Mouse (Mus musculus) forebrain, embryonic 15.5 days (tissue): ENCODE measurements around the gene Fbln1. TPM values are rescaled to one million over a fixed set of nuclear protein-coding genes. Genes with fewer than 3 reads are reported as not detected.

Source experiments
- ATAC-seq: fragments of 200-750 bp; cut with Nextera tagmentation; replicated peaks from 2 replicates; pipeline ENCODE4 v1.8.0; 2017; ENCODE audit warnings: mild to moderate bottlenecking, moderate TSS enrichment, moderate library complexity
- H3K27ac ChIP-seq: fragments of 300-500 bp; sonication (generic); replicated peaks from 2 replicates; pipeline ENCODE4 v1.5.1; 2015; ENCODE audit warnings: mild to moderate bottlenecking, inconsistent platforms
- H3K27me3 ChIP-seq: fragments of 300-500 bp; sonication (generic); 2 replicates; pipeline ENCODE4 v1.6.1; 2015; ENCODE audit warnings: inconsistent platforms
- H3K36me3 ChIP-seq: fragments of 300-500 bp; sonication (generic); 2 replicates; pipeline ENCODE4 v1.6.1; 2015; ENCODE audit warnings: mild to moderate bottlenecking, inconsistent platforms
- H3K4me1 ChIP-seq: fragments of 300-500 bp; sonication (generic); 2 replicates; pipeline ENCODE4 v1.6.1; 2015; ENCODE audit warnings: inconsistent platforms
- H3K4me2 ChIP-seq: fragments of 300-500 bp; sonication (generic); replicated peaks from 2 replicates; pipeline ENCODE4 v1.6.1; 2015; ENCODE audit warnings: mild to moderate bottlenecking, inconsistent platforms
- H3K4me3 ChIP-seq: fragments of 300-500 bp; sonication (generic); 2 replicates; pipeline ENCODE4 v1.5.1; 2015; ENCODE audit warnings: mild to moderate bottlenecking, inconsistent platforms
- H3K9ac ChIP-seq: fragments of 300-500 bp; sonication (generic); replicated peaks from 2 replicates; pipeline ENCODE4 v1.6.1; 2015; ENCODE audit warnings: mild to moderate bottlenecking, inconsistent platforms
- H3K9me3 ChIP-seq: fragments of 300-500 bp; sonication (generic); 2 replicates; pipeline ENCODE4 v1.6.1; 2016; ENCODE audit warnings: inconsistent platforms
- WGBS: fragments of 180-500 bp; shearing (Covaris S2); methylation state at CpG from one replicate; pipeline ENCODE4 v1.1.7; 2015; ENCODE audit warnings: mixed read lengths; 5-methylcytosine and 5-hydroxymethylcytosine counted together
- polyA plus RNA-seq: library from polyadenylated mRNA; unstranded; fragments of >200 nt; fragmentation: Nextera tagmentation; extraction: Ambion mirVana; gene quantifications from 2 replicates; pipeline ENCODE4 v1.2.1, GENCODE M21; 2015

Fbln1 gene
- 47.0 and 47.4 TPM in 2 replicates for polyA plus RNA-seq

GRCm38 (mm10) chr15:85205792-85206702 lies at the start of gene Fbln1:
TSS of gene Fbln1 (plus strand) at chr15:85205949.
- Histone ChIP-seq H3K9me3 (no peaks in the 10 kb centered on the region), H3K9ac (peak within 1 kb of the TSS; percentile 69), H3K27me3 (no peaks in the 10 kb centered on the region), H3K4me2 (peak within 1 kb of the TSS; percentile 85), H3K27ac (peak within 1 kb of the TSS; percentile 60), H3K36me3 (no peaks in the 10 kb centered on the region), H3K4me3 (peak within 1 kb of the TSS; percentile 68), H3K4me1 (peaks cover 34% of the 10 kb centered on the region)
- ATAC-seq = peak; percentile 81
- WGBS = under 1% methylated on average over 64 of the region's 64 CpGs

DNA sequence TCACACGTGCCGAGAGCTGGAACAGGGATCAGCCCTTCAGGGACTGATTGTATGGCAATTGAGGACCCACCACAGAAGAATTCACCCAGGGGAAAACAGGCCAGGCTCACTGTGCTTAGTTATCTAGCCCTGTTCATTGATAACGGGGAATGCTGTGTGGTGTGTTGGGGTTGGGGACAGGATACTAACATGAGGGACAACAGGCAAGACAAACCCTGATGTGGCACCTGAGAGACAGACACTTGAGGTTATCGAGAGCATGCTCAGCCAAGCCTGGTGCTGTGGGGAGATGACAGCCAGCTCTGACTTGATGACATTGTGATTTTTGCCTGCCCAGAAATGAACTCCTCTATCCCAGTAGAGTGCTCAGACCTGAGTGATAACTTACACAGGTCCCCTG lies 49.6 kb upstream of the Fbln1 start:
- H3K36me3 ChIP-seq = no peaks in the 10 kb centered on the region
- H3K4me2 ChIP-seq = no peak overlapping the region
- H3K27me3 ChIP-seq = no peaks in the 10 kb centered on the region
- H3K27ac ChIP-seq = no peak overlapping the region
- no peaks in the 10 kb centered on the region for H3K9me3 ChIP-seq
- ATAC-seq = no peak
- H3K9ac ChIP-seq = no peak overlapping the region
- no peaks in the 10 kb centered on the region for H3K4me1 ChIP-seq
- no peak overlapping the region for H3K4me3 ChIP-seq
- 62% methylated on average over 4 of the region's 4 CpGs for WGBS

GRCm38 (mm10) chr15:85161416-85161815 lies 44.3 kb upstream of the Fbln1 start:
- no peak for ATAC-seq
- no peak overlapping the region for H3K4me3 ChIP-seq
- peaks cover 7% of the 10 kb centered on the region for H3K4me1 ChIP-seq
- H3K4me2 ChIP-seq = no peak overlapping the region
- H3K9ac ChIP-seq = no peak overlapping the region
- H3K9me3 ChIP-seq = no peaks in the 10 kb centered on the region
- no peaks in the 10 kb centered on the region for H3K36me3 ChIP-seq
- no peak overlapping the region for H3K27ac ChIP-seq
- H3K27me3 ChIP-seq = no peaks in the 10 kb centered on the region

- peaks cover 16% of the 10 kb centered on the region for H3K4me1 ChIP-seq
- 78% methylated on average over 21 of the region's 21 CpGs for WGBS
- no peak overlapping the region for H3K9ac ChIP-seq
- no peaks in the 10 kb centered on the region for H3K27me3 ChIP-seq
- ATAC-seq = no peak
- no peaks in the 10 kb centered on the region for H3K9me3 ChIP-seq
- no peaks in the 10 kb centered on the region for H3K36me3 ChIP-seq
- H3K27ac ChIP-seq = no peak overlapping the region
- H3K4me3 ChIP-seq = no peak overlapping the region
- H3K4me2 ChIP-seq = no peak overlapping the region
Measured at GRCm38 (mm10) chr15:85162693-85163663, 42.8 kb upstream of the Fbln1 start.

DNA sequence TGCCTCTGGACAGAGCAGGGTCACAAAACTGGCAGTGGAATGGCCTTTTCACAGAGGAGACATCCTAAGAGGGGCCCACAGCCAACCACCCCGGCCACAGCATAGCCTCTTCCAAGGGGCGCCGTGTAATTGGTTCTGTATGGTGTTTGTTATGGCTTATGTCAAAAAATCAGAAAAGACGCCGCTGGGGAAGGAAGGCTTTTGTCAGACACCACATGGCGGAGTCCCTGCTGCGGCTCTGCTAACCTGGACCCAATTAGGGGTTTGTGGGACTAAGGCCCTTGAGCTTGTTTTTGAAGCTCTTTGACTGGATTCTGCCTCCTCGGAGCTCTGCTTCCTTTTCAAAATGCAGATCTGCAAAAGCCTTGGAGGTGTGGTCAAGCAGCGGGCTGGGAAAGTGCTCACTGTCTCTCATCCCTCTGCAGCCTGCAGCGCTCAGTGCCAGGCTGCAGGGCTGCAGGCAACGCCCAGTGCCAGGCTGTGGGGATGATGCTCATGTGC lies 39.3 kb upstream of the Fbln1 start:
- H3K4me1 ChIP-seq = peaks cover 16% of the 10 kb centered on the region
- H3K4me2 ChIP-seq = peak overlapping the region; percentile 10; the same call in 1 of the 2 replicates
- no peaks in the 10 kb centered on the region for H3K36me3 ChIP-seq
- ATAC-seq = peak; percentile 60; the same call in 1 of the 2 replicates
- H3K9me3 ChIP-seq = no peaks in the 10 kb centered on the region
- peak overlapping the region; percentile 42 for H3K27ac ChIP-seq
- H3K27me3 ChIP-seq = no peaks in the 10 kb centered on the region
- H3K9ac ChIP-seq = peak overlapping the region; percentile 5; the same call in 1 of the 2 replicates
- H3K4me3 ChIP-seq = no peak overlapping the region
- 5% methylated on average over 11 of the region's 11 CpGs for WGBS

GRCm38 (mm10) chr15:85167086-85167679 lies 38.6 kb upstream of the Fbln1 start:
- Histone ChIP-seq H3K4me1 (peaks cover 16% of the 10 kb centered on the region), H3K36me3 (no peaks in the 10 kb centered on the region), H3K4me3 (no peak overlapping the region), H3K4me2 (0 out of 2 replicates have a peak overlapping the region, but pooled peaks have one; percentile 10), H3K27ac (no peak overlapping the region), H3K27me3 (no peaks in the 10 kb centered on the region), H3K9me3 (no peaks in the 10 kb centered on the region), H3K9ac (0 out of 2 replicates have a peak overlapping the region, but pooled peaks have one; percentile 5)
- WGBS = 42% methylated on average over 12 of the region's 12 CpGs
- no peak for ATAC-seq

- Histone ChIP-seq H3K9me3 (no peaks in the 10 kb centered on the region), H3K9ac (no peak overlapping the region), H3K27ac (no peak overlapping the region), H3K27me3 (no peaks in the 10 kb centered on the region), H3K36me3 (no peaks in the 10 kb centered on the region), H3K4me3 (no peak overlapping the region), H3K4me2 (no peak overlapping the region), H3K4me1 (peaks cover 2% of the 10 kb centered on the region)
- WGBS = 89% methylated on average over 2 of the region's 2 CpGs
- ATAC-seq = no peak
Measured at GRCm38 (mm10) chr15:85172054-85172453, 33.7 kb upstream of the Fbln1 start.

DNA sequence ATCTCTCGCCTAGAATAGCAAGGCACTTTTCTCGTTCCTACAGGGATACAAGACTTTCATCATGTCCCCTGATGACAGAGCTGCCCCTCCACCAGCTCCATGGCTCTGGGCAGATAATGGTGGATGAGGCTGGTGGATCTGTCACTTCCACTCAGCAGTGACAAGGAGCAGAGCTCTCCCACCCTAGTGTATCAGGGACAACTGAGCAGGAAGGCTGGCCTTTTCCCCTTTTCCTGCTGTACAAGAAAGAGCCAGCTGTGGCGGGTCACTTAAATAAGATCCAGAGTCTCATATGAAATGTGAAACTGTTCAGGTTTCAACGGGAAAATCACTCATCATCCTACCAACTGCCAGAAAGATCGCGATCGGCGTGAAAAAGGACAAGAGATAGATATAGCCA lies 32.3 kb upstream of the Fbln1 start:
- no peak for ATAC-seq
- no peaks in the 10 kb centered on the region for H3K4me1 ChIP-seq
- H3K36me3 ChIP-seq = no peaks in the 10 kb centered on the region
- no peak overlapping the region for H3K4me2 ChIP-seq
- no peak overlapping the region for H3K27ac ChIP-seq
- no peak overlapping the region for H3K9ac ChIP-seq
- H3K4me3 ChIP-seq = no peak overlapping the region
- H3K27me3 ChIP-seq = no peaks in the 10 kb centered on the region
- H3K9me3 ChIP-seq = no peaks in the 10 kb centered on the region
- WGBS = 89% methylated on average over 8 of the region's 8 CpGs

DNA sequence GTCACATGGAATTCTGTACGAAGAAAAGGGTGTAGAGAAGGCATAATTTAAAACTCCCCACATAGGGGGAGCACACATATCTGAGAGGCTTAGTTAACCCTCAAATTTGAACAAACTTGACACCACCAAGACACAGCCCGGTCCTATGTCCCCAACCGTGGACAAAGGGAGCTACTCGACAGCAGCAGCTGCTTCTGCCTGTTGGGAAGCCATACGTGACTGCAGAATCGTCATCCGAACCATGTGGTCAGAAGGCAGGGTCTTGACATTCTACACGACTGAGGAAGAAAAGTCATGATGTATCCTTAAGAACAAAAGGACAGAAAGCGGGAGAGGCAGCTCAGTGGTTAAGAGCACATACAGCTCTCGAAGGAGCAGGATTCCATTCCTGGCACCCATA lies 31.7 kb upstream of the Fbln1 start:
- 83% methylated on average over 10 of the region's 10 CpGs for WGBS
- Histone ChIP-seq H3K4me2 (no peak overlapping the region), H3K9me3 (no peaks in the 10 kb centered on the region), H3K4me3 (no peak overlapping the region), H3K27me3 (no peaks in the 10 kb centered on the region), H3K27ac (no peak overlapping the region), H3K9ac (no peak overlapping the region), H3K36me3 (no peaks in the 10 kb centered on the region), H3K4me1 (no peaks in the 10 kb centered on the region)
- ATAC-seq = no peak

DNA sequence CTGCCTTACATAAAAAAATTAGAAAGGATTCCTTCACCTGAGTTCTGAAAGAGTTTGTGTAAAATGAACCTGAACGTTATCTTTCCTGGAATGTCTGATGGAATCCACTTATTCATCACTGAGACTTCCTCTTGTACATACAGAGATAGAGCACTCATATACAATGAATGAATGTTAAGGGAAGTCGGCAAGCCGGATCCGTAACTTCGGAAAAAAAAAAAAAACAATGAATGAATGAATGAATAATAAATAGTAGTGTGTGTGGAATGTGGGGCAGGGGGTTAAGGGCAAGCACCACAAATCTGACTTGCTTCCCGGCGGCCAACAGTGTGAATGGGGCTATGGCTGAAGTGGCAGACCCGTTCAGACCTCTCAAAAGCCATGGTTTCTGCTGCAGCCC lies 28.2 kb upstream of the Fbln1 start:
- Histone ChIP-seq H3K9ac (no peak overlapping the region), H3K27me3 (no peaks in the 10 kb centered on the region)
- ATAC-seq = no peak

DNA sequence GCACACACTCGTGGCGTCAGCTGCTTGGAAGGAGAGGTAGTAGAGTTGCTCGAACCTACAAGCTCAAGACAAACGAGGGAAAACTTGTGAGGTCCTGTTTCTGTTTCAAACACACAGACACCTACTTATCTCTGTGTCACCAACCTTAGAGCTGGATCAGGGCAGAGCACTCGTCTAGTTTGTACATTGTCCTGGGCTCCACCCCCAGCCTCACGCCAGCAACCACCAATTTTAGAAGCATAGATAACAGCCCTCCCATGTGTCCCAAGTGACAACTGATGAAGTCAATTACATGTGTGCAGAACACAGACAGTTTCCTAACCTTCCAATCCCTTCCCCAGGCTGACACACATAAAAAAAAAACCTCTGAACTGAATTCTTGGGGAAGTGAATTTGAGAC lies 27.6 kb upstream of the Fbln1 start:
- 67% methylated on average over 6 of the region's 6 CpGs for WGBS
- Histone ChIP-seq H3K9me3 (no peaks in the 10 kb centered on the region), H3K27ac (no peak overlapping the region), H3K4me1 (peaks cover 13% of the 10 kb centered on the region), H3K36me3 (no peaks in the 10 kb centered on the region), H3K4me3 (no peak overlapping the region), H3K9ac (no peak overlapping the region), H3K27me3 (no peaks in the 10 kb centered on the region), H3K4me2 (no peak overlapping the region)
- ATAC-seq = no peak

More for the DNA sequence above, 28.2 kb upstream of the Fbln1 start:
- H3K4me2 ChIP-seq = no peak overlapping the region
- WGBS = 73% methylated on average over 8 of the region's 8 CpGs
- no peak overlapping the region for H3K4me3 ChIP-seq
- no peak overlapping the region for H3K27ac ChIP-seq
- H3K9me3 ChIP-seq = no peaks in the 10 kb centered on the region
- H3K4me1 ChIP-seq = peaks cover 13% of the 10 kb centered on the region
- H3K36me3 ChIP-seq = no peaks in the 10 kb centered on the region
